Mouse (Mus musculus) layer of hippocampus, adult 9-10 months (tissue): ENCODE measurements around the gene Otud4.
"Not testable (repeated sequence)": the region's sequence is repeated elsewhere in the genome, so short reads cannot be mapped to it uniquely, and the experiment has no call there.

Source experiments
- DNase-seq: peaks from one replicate; pipeline ENCODE4 v3.0.0; 2022; ENCODE audit warnings: low spot score

Gene Otud4

GRCm38 (mm10) chr8:79639586-79640451 lies at the start of gene Otud4:
Gene Otud4 (plus strand): TSS chr8:79639618.
- no peak for DNase-seq

GRCm38 (mm10) chr8:79600962-79601361 lies 38.5 kb upstream of the Otud4 start:
- no peak for DNase-seq

- not testable (repeated sequence) for DNase-seq
Observed at GRCm38 (mm10) chr8:79603204-79603603, 36.2 kb upstream of the Otud4 start.

- DNase-seq, result no peak
Observed at GRCm38 (mm10) chr8:79606225-79606624, 33.2 kb upstream of the Otud4 start.

GRCm38 (mm10) chr8:79606751-79607300 lies 32.6 kb upstream of the Otud4 start:
- no peak for DNase-seq

GRCm38 (mm10) chr8:79608701-79609100 lies 30.7 kb upstream of the Otud4 start:
- no peak for DNase-seq

GRCm38 (mm10) chr8:79610268-79610667 lies 29.1 kb upstream of the Otud4 start:
- no peak for DNase-seq

GRCm38 (mm10) chr8:79612298-79612697 lies 27.1 kb upstream of the Otud4 start:
- DNase-seq, result no peak

GRCm38 (mm10) chr8:79612965-79613364 lies 26.5 kb upstream of the Otud4 start:
- no peak for DNase-seq

GRCm38 (mm10) chr8:79615741-79616350 lies 23.6 kb upstream of the Otud4 start:
- no peak for DNase-seq

- no peak for DNase-seq
Observed at GRCm38 (mm10) chr8:79618906-79619305, 20.5 kb upstream of the Otud4 start.

- no peak for DNase-seq
Observed at GRCm38 (mm10) chr8:79619353-79619752, 20.1 kb upstream of the Otud4 start.

GRCm38 (mm10) chr8:79620000-79620399 lies 19.4 kb upstream of the Otud4 start:
- no peak for DNase-seq

- DNase-seq, result no peak
Observed at GRCm38 (mm10) chr8:79620489-79621276, 18.7 kb upstream of the Otud4 start.

- no peak for DNase-seq
Observed at GRCm38 (mm10) chr8:79622346-79622745, 17.1 kb upstream of the Otud4 start.

- DNase-seq, result no peak
Observed at GRCm38 (mm10) chr8:79623351-79623750, 16.1 kb upstream of the Otud4 start.

GRCm38 (mm10) chr8:79624416-79624815 lies 15.0 kb upstream of the Otud4 start:
- DNase-seq, result no peak

GRCm38 (mm10) chr8:79626213-79626612 lies 13.2 kb upstream of the Otud4 start:
- DNase-seq, result no peak

GRCm38 (mm10) chr8:79635491-79635890 lies 3.9 kb upstream of the Otud4 start:
- no peak for DNase-seq

- no peak for DNase-seq
Observed at GRCm38 (mm10) chr8:79636151-79636550, 3.3 kb upstream of the Otud4 start.

- no peak for DNase-seq
Observed at GRCm38 (mm10) chr8:79637237-79637636, 2.2 kb upstream of the Otud4 start.

- DNase-seq, result no peak
Observed at GRCm38 (mm10) chr8:79638001-79638706, 1.3 kb upstream of the Otud4 start.
